Mouse (Mus musculus) hindbrain, embryonic 16.5 days (tissue): Measurements from ENCODE around the gene Ppp1r1b. TPM values are rescaled to one million over a fixed set of nuclear protein-coding genes. Genes with fewer than 3 reads are reported as not detected.

Source experiments
- ATAC-seq: fragments of 200-750 bp; cut with Nextera tagmentation; 2 replicates; pipeline ENCODE4 v1.8.0; 2017; ENCODE audit warnings: moderate TSS enrichment, moderate library complexity
- H3K27ac ChIP-seq: fragments of 300-500 bp; sonication (generic); 2 replicates; pipeline ENCODE4 v1.5.1; 2014; ENCODE audit warnings: low read depth, mild to moderate bottlenecking, control low read depth, low read length, moderate library complexity
- H3K27me3 ChIP-seq: fragments of 300-500 bp; sonication (generic); replicated peaks from 2 replicates; pipeline ENCODE4 v1.6.1; 2014; ENCODE audit warnings: low read length; ENCODE audit not compliant: control insufficient read depth, insufficient read depth
- H3K36me3 ChIP-seq: fragments of 300-500 bp; sonication (generic); 2 replicates; pipeline ENCODE4 v1.6.1; 2014; ENCODE audit warnings: mild to moderate bottlenecking, low read length, moderate library complexity, mixed read lengths; ENCODE audit not compliant: control insufficient read depth, insufficient read depth
- H3K4me1 ChIP-seq: fragments of 300-500 bp; sonication (generic); 2 replicates; pipeline ENCODE4 v1.6.1; 2014; ENCODE audit warnings: low read depth, low read length; ENCODE audit not compliant: control insufficient read depth, insufficient read depth
- H3K4me2 ChIP-seq: fragments of 300-500 bp; sonication (generic); 2 replicates; pipeline ENCODE4 v1.6.1; 2014; ENCODE audit warnings: mild to moderate bottlenecking, low read length, control low read depth, moderate library complexity
- H3K4me3 ChIP-seq: fragments of 300-500 bp; sonication (generic); 2 replicates; pipeline ENCODE4 v1.5.1; 2014; ENCODE audit warnings: mild to moderate bottlenecking, low read length, control low read depth, moderate library complexity
- H3K9ac ChIP-seq: fragments of 300-500 bp; sonication (generic); 2 replicates; pipeline ENCODE4 v1.6.1; 2014; ENCODE audit warnings: low read depth, mild to moderate bottlenecking, control low read depth, low read length, moderate library complexity
- H3K9me3 ChIP-seq: fragments of 300-500 bp; sonication (generic); 2 replicates; pipeline ENCODE4 v1.6.1; 2014; ENCODE audit warnings: mild to moderate bottlenecking, low read length, moderate library complexity; ENCODE audit not compliant: control insufficient read depth
- WGBS: fragments of 180-500 bp; shearing (Covaris S2); extraction: QIAGEN DNeasy Blood & Tissue Kit; methylation state at CpG from one replicate; pipeline ENCODE4 v1.1.7; 2014; 5-methylcytosine and 5-hydroxymethylcytosine counted together
- polyA plus RNA-seq: library from polyadenylated mRNA; unstranded; fragments of >200 nt; fragmentation: Nextera tagmentation; extraction: Ambion mirVana; gene quantifications from 2 replicates; pipeline ENCODE4 v1.2.1, GENCODE M21; 2015

Gene Ppp1r1b
- polyA plus RNA-seq, 1 experiment from 2014 or later, result 9.3 TPM

DNA sequence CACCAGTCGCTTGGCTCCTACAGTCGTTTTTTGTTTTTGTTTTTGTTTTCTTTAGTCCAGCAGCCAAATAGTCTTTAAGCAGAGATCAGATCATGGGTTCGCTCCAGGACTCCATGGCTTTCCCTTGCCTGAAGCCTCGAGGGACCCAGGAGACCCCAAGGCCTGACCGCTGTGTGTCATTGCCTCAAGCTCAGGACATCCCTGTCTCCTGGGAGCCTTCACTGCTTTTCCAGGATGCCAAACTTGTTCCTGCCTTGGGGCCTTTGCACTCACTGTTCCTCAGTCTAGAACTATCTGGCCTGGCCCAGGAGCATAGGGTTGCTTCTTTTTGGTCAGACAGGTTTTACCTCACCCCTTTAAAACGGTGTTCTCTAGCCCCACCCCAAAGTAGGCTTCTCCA lies 58.4 kb downstream of the Ppp1r1b start:
- Histone ChIP-seq H3K4me3 (no peak overlapping the region), H3K9me3 (no peaks in the 10 kb centered on the region), H3K9ac (no peak overlapping the region), H3K4me2 (no peak overlapping the region), H3K4me1 (no peaks in the 10 kb centered on the region), H3K27ac (no peak overlapping the region), H3K27me3 (peaks cover 10% of the 10 kb centered on the region), H3K36me3 (no peaks in the 10 kb centered on the region)
- WGBS, result 75% methylated on average over 6 of the region's 6 CpGs
- no peak for ATAC-seq

Other genes with a start within 250 kb of the Ppp1r1b start
- gene Fbxl20, start 198.0 kb upstream of the Ppp1r1b start, polyA plus RNA-seq, result 20.9 and 26.3 TPM in 2 replicates
- gene Med1, start 155.1 kb upstream of the Ppp1r1b start, polyA plus RNA-seq, result 48.7 and 52.6 TPM in 2 replicates
- 6.1 and 7.7 TPM in 2 replicates for gene Cdk12, start 145.3 kb upstream of the Ppp1r1b start, polyA plus RNA-seq
- gene Neurod2, start 18.8 kb upstream of the Ppp1r1b start, polyA plus RNA-seq, result 22.9 and 23.4 TPM in 2 replicates
- gene Stard3, start 10.0 kb downstream of the Ppp1r1b start, polyA plus RNA-seq, result 39.0 and 39.9 TPM in 2 replicates
- gene Tcap, start 35.4 kb downstream of the Ppp1r1b start, polyA plus RNA-seq, result 0.16 and 1.7 TPM in 2 replicates
- 4.5 and 4.9 TPM in 2 replicates for gene Pnmt, start 38.0 kb downstream of the Ppp1r1b start, polyA plus RNA-seq
- 8.2 and 9.3 TPM in 2 replicates for gene Pgap3, start 52.1 kb downstream of the Ppp1r1b start, polyA plus RNA-seq
- 6.6 and 10.0 TPM in 2 replicates for gene Erbb2, start 64.1 kb downstream of the Ppp1r1b start, polyA plus RNA-seq
- gene Mien1, start 90.6 kb downstream of the Ppp1r1b start, polyA plus RNA-seq, result 250 and 276 TPM in 2 replicates
- 1.3 and 2.5 TPM in 2 replicates for gene Grb7, start 98.0 kb downstream of the Ppp1r1b start, polyA plus RNA-seq
- 0.35 and 0.45 TPM in 2 replicates for gene Ikzf3, start 197.6 kb downstream of the Ppp1r1b start, polyA plus RNA-seq
- 0.11 and 0.15 TPM in 2 replicates for gene Zpbp2, start 202.7 kb downstream of the Ppp1r1b start, polyA plus RNA-seq
- gene Ormdl3, start 239.0 kb downstream of the Ppp1r1b start, polyA plus RNA-seq, result 117 and 124 TPM in 2 replicates
- gene Lrrc3c, start 249.9 kb downstream of the Ppp1r1b start, polyA plus RNA-seq, result not detected in 2 replicates